Mouse (Mus musculus) brown adipose tissue, adult 24 weeks (tissue): ENCODE measurements at regions not wholly inside any gene's neighbourhood (a gene's known extent, or its start where the extent isn't known, plus 50 kb on each side); places are given as distances from the start of the nearest gene placed in this dataset.

ENCODE experiments used
- H3K27ac ChIP-seq: fragments of 200-500 bp; replicated peaks from 2 replicates; pipeline ENCODE4 v1.5.1; 2012; ENCODE audit warnings: low read depth, mild to moderate bottlenecking, low read length
- H3K4me1 ChIP-seq: fragments of 200-500 bp; 2 replicates; pipeline ENCODE4 v1.6.1; 2012; ENCODE audit warnings: low read length, mixed read lengths; ENCODE audit not compliant: control insufficient read depth, insufficient read depth, insufficient read length
- H3K4me3 ChIP-seq: fragments of 200-500 bp; 2 replicates; pipeline ENCODE4 v1.5.1; 2012; ENCODE audit warnings: low read depth, mild to moderate bottlenecking, low read length, moderate library complexity; ENCODE audit not compliant: insufficient read depth

- Histone ChIP-seq H3K4me1 (peaks cover 34% of the 10 kb centered on the region), H3K4me3 (peak overlapping the region; percentile 43), H3K27ac (peak overlapping the region; percentile 86)
Measured at GRCm38 (mm10) chr17:84096345-84097260, 91.1 kb downstream of the Zfp36l2 start.

GRCm38 (mm10) chr17:84095829-84096228, 91.9 kb downstream of the Zfp36l2 start:
- Histone ChIP-seq H3K4me3 (no peak overlapping the region), H3K4me1 (peaks cover 28% of the 10 kb centered on the region), H3K27ac (peak overlapping the region; percentile 86)

GRCm38 (mm10) chr17:84095089-84095488, 92.7 kb downstream of the Zfp36l2 start:
- H3K4me1 ChIP-seq: peaks cover 24% of the 10 kb centered on the region
- H3K27ac ChIP-seq: peak overlapping the region; percentile 45; the same call in 1 of the 2 replicates
- no peak overlapping the region for H3K4me3 ChIP-seq

DNA sequence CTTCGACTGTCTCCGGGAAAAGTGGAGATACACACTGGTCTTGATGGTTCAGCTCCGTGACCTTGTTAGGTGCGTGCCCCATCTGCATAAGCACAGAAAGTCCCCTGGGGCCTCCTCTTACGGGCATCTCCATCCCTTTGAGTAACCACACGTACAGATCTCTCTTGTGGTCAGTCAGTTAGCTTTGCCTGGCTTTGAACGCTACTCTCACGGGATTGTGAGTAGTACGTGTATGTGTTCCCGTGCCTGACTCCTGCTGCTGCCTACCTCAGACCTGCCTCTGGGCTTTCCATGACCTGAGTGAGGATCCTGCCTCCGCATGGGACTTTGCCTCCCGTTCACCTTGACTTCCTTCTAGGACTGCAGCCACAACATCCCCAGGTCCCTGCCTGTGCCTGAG, 101.4 kb downstream of the Zfp36l2 start:
- Histone ChIP-seq H3K4me1 (peaks cover 42% of the 10 kb centered on the region), H3K4me3 (no peak overlapping the region), H3K27ac (peak overlapping the region; percentile 92)

DNA sequence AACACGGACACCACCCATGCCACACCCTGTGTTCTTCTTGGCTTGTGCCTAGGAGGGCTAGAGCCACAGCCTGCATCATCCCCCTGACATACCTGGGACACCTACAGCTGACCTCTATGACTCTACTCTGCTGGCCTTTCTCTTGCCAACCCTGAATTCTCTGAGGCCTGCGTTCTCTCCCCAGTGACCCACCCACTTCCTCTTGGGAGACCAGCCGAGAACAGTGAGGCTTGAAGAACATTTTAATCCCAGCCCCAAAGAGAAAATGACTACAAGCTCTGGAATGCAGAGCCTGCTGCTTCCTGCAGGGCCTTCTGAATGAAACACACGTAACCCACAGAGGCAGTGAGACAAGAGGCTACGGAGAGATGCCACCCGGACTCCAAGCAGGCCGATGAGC, 102.0 kb downstream of the Zfp36l2 start:
- Histone ChIP-seq H3K4me3 (no peak overlapping the region), H3K4me1 (peaks cover 42% of the 10 kb centered on the region), H3K27ac (peak overlapping the region; percentile 92)

- Histone ChIP-seq H3K4me3 (no peak overlapping the region), H3K4me1 (peaks cover 42% of the 10 kb centered on the region), H3K27ac (peak overlapping the region; percentile 92)
Measured at GRCm38 (mm10) chr17:84085232-84085631, 102.5 kb downstream of the Zfp36l2 start.

GRCm38 (mm10) chr17:84083307-84084263, 104.2 kb downstream of the Zfp36l2 start:
- H3K4me1 ChIP-seq: peaks cover 42% of the 10 kb centered on the region
- peak overlapping the region; percentile 92 for H3K27ac ChIP-seq
- H3K4me3 ChIP-seq: peak overlapping the region; percentile 36

DNA sequence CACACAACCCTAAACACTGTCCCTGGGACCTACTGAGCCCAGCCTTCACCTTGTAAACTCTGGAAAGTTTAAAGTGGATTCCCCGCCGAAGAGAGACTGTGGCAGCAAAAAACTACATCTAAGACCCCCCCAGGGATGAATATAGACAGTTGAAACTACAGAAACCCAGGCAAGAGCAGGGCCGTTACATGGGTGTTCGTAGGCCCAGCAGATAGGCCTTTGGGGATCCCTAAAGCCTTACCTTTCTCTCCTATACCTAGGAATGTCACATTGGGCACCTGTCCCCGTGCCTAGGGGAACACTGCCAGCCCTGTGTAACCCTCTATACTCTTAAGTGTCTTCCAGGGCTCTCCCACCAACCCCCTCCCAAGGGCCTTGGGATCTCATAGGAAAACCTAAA, 105.2 kb downstream of the Zfp36l2 start:
- Histone ChIP-seq H3K4me1 (peaks cover 42% of the 10 kb centered on the region), H3K27ac (peak overlapping the region; percentile 92), H3K4me3 (no peak overlapping the region)

DNA sequence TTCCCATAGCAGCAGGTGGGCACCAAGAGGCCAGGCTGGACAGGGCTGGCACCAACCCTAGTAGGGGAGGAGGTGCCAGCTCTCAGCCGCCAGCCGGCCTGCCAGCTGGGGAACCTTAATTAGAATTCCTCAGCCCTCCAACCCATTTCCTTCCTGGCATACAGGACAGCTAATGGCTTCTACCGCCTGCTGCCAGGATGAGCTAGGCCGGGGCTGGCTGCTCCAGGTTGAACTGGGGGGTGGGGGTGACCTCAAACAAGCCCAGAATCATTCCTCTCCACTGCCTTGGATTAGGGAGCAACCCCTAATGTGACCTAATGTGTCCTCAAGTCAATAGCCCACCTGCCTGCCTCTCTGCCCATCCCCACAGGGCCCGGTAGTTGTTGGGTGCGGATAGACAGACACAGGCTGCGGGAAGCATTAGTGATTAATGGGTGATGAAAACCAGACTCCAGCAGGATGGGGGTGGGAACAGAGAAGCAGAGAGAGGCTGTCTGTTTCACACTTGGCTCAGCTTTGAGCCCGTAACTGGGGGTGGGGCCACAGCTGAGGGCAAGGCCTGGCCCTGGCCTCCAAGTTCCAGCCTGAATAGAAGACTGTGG, 105.9 kb downstream of the Zfp36l2 start:
- peak overlapping the region; percentile 92 for H3K27ac ChIP-seq
- peaks cover 42% of the 10 kb centered on the region for H3K4me1 ChIP-seq
- H3K4me3 ChIP-seq: no peak overlapping the region

DNA sequence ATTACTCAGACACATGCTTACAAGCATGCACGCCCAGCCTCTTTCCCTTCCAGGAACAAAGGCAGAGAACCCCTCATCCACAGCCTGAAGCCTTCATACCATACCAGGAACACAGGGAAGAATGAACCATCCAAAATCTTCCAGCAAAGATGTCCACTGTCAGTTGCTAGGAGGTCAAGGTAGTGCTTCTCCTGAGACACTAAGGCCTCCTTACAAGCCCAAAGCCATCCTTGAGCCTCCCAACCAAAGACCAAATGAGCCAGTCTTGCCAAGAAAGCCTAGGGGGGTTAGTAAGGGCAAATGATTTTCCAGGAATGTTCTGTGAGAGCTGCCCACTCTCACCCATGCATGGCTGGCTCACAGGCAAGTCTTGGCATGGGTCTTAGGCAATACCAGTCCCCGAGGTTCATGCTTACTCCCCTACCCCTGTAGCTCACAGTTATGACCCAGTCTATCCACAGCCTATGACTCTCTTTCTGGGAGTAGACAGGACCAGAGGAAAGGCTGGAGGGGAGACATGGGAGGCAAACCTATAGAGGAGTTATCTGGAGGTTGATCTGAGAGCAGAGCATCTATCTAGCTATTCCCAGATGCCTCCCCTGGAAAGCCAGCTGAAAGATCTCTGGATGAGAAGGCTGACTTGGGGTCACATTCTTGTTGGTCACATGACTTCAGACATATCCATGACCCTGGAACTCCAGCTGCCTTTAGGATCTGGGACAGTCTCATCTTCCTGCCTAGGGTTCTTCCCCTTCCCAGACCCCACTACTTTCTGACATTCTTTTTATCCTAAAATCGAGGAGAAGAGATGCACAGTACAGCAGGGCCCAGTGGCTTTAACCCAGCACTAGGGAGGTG, 112.4 kb downstream of the Zfp36l2 start:
- H3K27ac ChIP-seq: peak overlapping the region; percentile 64
- H3K4me1 ChIP-seq: peaks cover 25% of the 10 kb centered on the region
- H3K4me3 ChIP-seq: no peak overlapping the region

DNA sequence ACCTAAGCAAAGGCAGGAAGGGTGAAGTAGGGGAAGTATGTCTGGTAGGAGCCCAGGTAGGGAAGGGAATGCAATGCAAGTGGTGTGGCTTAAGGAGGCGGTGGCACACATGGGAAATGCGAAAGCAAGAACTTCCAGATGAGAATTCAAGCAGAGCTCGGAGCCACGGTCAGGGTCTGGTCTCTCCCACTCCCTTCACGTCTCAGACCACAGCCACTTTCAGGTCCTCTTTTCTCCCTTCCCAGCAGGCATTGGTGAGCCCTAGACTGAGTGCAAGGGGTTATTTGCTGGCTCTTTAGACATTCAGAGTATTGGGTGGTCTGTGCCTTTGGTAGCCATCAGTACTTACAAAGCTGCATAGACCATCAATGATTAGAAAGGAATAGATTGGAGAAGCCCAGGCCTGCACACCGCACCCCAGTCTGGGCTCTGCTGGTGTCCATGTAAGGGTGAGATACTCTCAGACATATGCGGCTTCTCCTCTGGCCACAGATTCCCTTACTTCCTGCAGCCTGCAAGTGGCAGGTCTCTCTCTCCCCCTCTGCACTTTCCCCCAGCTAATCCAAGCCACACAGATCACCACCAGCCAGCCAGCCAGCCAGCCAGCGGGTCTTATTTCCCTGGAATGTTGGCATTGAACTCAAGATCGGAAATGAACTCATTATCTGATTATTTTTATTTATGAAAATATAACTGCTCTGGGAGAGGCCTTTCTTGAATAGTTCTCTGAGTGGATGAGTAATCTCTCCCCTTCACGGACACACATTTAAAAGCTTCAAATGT, 113.6 kb downstream of the Zfp36l2 start:
- peak overlapping the region; percentile 88 for H3K27ac ChIP-seq
- no peak overlapping the region for H3K4me3 ChIP-seq
- peaks cover 25% of the 10 kb centered on the region for H3K4me1 ChIP-seq

DNA sequence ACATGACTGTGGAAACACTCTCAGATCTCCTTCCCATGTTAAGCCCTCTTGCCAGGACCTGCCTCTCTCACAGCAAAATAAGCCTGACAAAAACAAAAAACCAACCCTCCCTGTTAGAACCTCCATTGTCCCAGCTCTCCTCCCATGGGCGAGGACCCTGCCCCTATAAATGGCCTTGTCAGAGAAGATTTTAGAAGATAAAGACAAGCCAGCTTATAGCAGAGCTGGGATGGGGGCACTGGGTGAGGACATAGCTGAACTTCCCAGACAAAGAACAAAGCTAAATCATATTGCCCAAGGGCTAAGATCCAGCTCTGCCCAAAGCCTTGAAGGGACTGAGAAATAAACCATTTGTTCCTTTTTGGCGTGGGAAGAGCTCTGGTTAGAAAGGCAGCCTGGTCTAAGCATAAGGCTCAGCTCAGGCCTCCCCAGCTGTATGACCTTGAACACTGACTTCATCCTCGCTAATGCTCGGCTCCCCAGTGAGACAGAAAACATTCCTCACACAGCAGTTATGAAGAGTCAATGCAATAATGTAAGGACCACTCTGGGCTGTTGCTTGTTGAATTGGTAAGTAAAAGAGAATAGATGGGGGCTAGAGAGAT, 115.2 kb downstream of the Zfp36l2 start:
- peak overlapping the region; percentile 88 for H3K27ac ChIP-seq

DNA sequence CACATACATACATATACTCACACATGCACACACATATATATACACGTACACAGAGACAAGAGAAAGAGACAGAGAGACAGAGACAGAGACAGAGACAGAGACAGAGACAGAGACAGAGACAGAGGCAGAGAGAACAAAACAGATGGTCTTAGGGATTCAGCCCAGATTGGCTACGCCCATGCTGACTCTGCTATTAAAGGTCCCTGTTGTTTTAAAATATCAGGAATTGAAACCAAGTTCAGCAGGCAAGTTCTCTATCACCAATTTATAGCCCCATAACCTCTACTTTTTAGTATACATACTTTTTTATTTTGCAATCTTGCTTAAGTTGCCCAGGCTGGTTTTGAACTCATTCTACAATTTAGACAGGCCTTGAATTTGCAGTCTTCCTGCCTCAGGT, 115.9 kb downstream of the Zfp36l2 start:
- Histone ChIP-seq H3K27ac (peak overlapping the region; percentile 88), H3K4me3 (no peak overlapping the region), H3K4me1 (peaks cover 25% of the 10 kb centered on the region)

More for the DNA sequence above, 115.2 kb downstream of the Zfp36l2 start:
- Histone ChIP-seq H3K4me1 (peaks cover 25% of the 10 kb centered on the region), H3K4me3 (no peak overlapping the region)
